Mouse (Mus musculus) kidney, embryonic 15.5 days (tissue): ENCODE measurements at regions not wholly inside any gene's neighbourhood (a gene's known extent, or its start where the extent isn't known, plus 50 kb on each side); places are given as distances from the start of the nearest gene placed in this dataset.

Source experiments
- ATAC-seq: fragments of 200-750 bp; cut with Nextera tagmentation; replicated peaks from 2 replicates; pipeline ENCODE4 v1.8.0; 2017; ENCODE audit warnings: moderate TSS enrichment; ENCODE audit not compliant: low FRiP score
- H3K27ac ChIP-seq: fragments of 300-500 bp; sonication (generic); 2 replicates; pipeline ENCODE4 v1.5.1; 2015; ENCODE audit warnings: mild to moderate bottlenecking, inconsistent platforms
- H3K27me3 ChIP-seq: fragments of 300-500 bp; sonication (generic); 2 replicates; pipeline ENCODE4 v1.6.1; 2015; ENCODE audit warnings: inconsistent platforms
- H3K36me3 ChIP-seq: fragments of 300-500 bp; sonication (generic); 2 replicates; pipeline ENCODE4 v1.6.1; 2015; ENCODE audit warnings: inconsistent platforms
- H3K4me1 ChIP-seq: fragments of 300-500 bp; sonication (generic); 2 replicates; pipeline ENCODE4 v1.6.1; 2015; ENCODE audit warnings: inconsistent platforms
- H3K4me2 ChIP-seq: fragments of 300-500 bp; sonication (generic); 2 replicates; pipeline ENCODE4 v1.6.1; 2015; ENCODE audit warnings: moderate library complexity, mild to moderate bottlenecking, inconsistent platforms
- H3K4me3 ChIP-seq: fragments of 300-500 bp; sonication (generic); replicated peaks from 2 replicates; pipeline ENCODE4 v1.5.1; 2015; ENCODE audit warnings: mild to moderate bottlenecking, inconsistent platforms
- H3K9ac ChIP-seq: fragments of 300-500 bp; sonication (generic); 2 replicates; pipeline ENCODE4 v1.6.1; 2015; ENCODE audit warnings: mild to moderate bottlenecking, inconsistent platforms
- H3K9me3 ChIP-seq: fragments of 300-500 bp; sonication (generic); replicated peaks from 2 replicates; pipeline ENCODE4 v1.6.1; 2016; ENCODE audit warnings: inconsistent platforms
- WGBS: fragments of 180-500 bp; shearing (Covaris S2); methylation state at CpG from one replicate; pipeline ENCODE4 v1.1.7; 2015; ENCODE audit warnings: mixed read lengths; 5-methylcytosine and 5-hydroxymethylcytosine counted together

- whole genome bisulfite sequencing = 52% methylated on average over 3 of the region's 3 CpGs
- no peaks in the 10 kb centered on the region for H3K9me3 ChIP-seq
Measured at GRCm38 (mm10) chr5:81878563-81878962, 858.6 kb downstream of the Adgrl3 start.

GRCm38 (mm10) chr5:81893358-81893757 lies 873.4 kb downstream of the Adgrl3 start:
- Histone ChIP-seq H3K27me3 (no peaks in the 10 kb centered on the region), H3K27ac (no peak overlapping the region), H3K4me1 (no peaks in the 10 kb centered on the region), H3K36me3 (no peaks in the 10 kb centered on the region), H3K9me3 (no peaks in the 10 kb centered on the region), H3K4me2 (no peak overlapping the region), H3K9ac (no peak overlapping the region), H3K4me3 (no peak overlapping the region)
- no peak for ATAC-seq
- 89% methylated on average over 6 of the region's 6 CpGs for WGBS

More at GRCm38 (mm10) chr5:81878563-81878962, 858.6 kb downstream of the Adgrl3 start:
- ATAC-seq = peak; percentile 62
- H3K4me3 ChIP-seq = no peak overlapping the region
- H3K27me3 ChIP-seq = no peaks in the 10 kb centered on the region
- no peak overlapping the region for H3K27ac ChIP-seq
- H3K4me2 ChIP-seq = no peak overlapping the region
- no peaks in the 10 kb centered on the region for H3K36me3 ChIP-seq
- H3K9ac ChIP-seq = no peak overlapping the region
- no peaks in the 10 kb centered on the region for H3K4me1 ChIP-seq

GRCm38 (mm10) chr5:81909368-81909767 lies 889.4 kb downstream of the Adgrl3 start:
- no peaks in the 10 kb centered on the region for H3K36me3 ChIP-seq
- peaks cover 11% of the 10 kb centered on the region; the same call in 1 of the 2 replicates for H3K4me1 ChIP-seq
- 35% methylated on average over 6 of the region's 6 CpGs for WGBS
- H3K4me3 ChIP-seq = no peak overlapping the region
- ATAC-seq = peak; percentile 40; the same call in 1 of the 2 replicates
- H3K9ac ChIP-seq = no peak overlapping the region
- no peak overlapping the region for H3K4me2 ChIP-seq
- H3K27me3 ChIP-seq = no peaks in the 10 kb centered on the region
- H3K27ac ChIP-seq = no peak overlapping the region
- H3K9me3 ChIP-seq = no peaks in the 10 kb centered on the region

DNA sequence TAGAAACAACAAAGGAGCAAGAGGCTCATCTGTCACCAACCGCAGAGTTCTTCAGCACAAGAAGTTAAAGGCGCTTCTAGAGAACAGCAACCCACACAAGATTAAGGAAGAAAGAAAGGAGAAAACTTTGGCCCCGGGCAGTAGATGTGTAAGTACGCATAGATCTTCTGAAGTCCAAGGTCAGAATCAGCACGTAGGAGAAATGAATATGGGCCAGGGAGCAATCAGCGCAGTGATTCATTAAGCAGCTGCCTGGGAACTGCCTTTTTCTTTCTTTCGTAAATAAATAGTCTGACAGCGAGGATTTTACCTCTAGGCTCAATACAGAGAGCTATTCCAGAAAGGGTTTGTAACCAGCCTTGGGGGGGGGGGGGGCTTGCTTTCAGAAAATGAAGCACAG lies 890.0 kb downstream of the Adgrl3 start:
- 29% methylated on average over 8 of the region's 8 CpGs for WGBS
- no peak overlapping the region for H3K4me3 ChIP-seq
- H3K27me3 ChIP-seq = no peaks in the 10 kb centered on the region
- peak overlapping the region; percentile 27 for H3K4me2 ChIP-seq
- ATAC-seq = peak; percentile 62
- no peak overlapping the region for H3K9ac ChIP-seq
- H3K36me3 ChIP-seq = no peaks in the 10 kb centered on the region
- no peaks in the 10 kb centered on the region for H3K9me3 ChIP-seq
- no peak overlapping the region for H3K27ac ChIP-seq
- H3K4me1 ChIP-seq = peaks cover 11% of the 10 kb centered on the region; the same call in 1 of the 2 replicates

DNA sequence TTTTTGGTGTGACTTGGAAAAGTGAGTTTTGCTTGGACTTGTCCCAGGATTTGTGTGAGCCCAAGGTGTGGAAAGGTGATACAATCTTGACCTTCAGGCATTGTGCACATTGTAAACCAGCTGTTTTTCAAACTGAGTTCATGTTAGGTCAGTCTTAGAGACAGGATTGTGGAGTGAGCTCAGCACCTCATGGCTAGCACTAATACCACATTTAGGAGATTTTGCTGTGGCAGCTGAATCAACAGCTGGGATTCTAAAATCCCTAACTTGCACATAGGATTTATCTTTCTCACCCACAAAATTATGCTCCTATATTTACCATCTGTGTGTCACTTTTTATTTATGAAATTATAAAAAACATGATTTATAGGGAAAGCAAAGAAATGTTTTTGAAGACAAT lies 896.7 kb downstream of the Adgrl3 start:
- Histone ChIP-seq H3K27me3 (no peaks in the 10 kb centered on the region), H3K4me2 (no peak overlapping the region)
- ATAC-seq = no peak

DNA sequence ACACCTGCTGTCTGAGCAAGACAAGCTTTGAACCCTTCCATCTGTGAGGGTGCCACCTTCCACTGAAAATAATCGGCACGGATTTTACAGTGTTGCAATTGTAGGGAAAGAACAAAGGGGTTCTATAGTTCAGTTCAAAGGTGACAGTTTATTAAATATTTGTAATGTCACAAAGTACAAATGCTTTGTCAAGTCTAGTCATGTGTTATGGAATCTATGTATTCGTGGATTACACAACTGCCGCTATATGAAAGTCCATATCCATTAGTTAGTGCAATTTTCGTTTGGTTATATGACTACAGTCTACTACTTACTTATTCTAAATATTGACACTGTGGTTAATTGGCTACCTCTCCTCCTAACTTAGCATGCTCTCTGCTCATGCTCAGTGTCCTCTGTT lies 920.9 kb downstream of the Adgrl3 start:
- no peak for ATAC-seq
- no peak overlapping the region for H3K4me3 ChIP-seq
- H3K9me3 ChIP-seq = no peaks in the 10 kb centered on the region
- H3K4me2 ChIP-seq = no peak overlapping the region
- H3K9ac ChIP-seq = no peak overlapping the region
- H3K4me1 ChIP-seq = no peaks in the 10 kb centered on the region
- WGBS = 86% methylated on average over 5 of the region's 5 CpGs
- H3K36me3 ChIP-seq = no peaks in the 10 kb centered on the region
- H3K27ac ChIP-seq = no peak overlapping the region
- no peaks in the 10 kb centered on the region for H3K27me3 ChIP-seq

More for the DNA sequence above, 896.7 kb downstream of the Adgrl3 start:
- Histone ChIP-seq H3K4me3 (no peak overlapping the region), H3K36me3 (no peaks in the 10 kb centered on the region), H3K4me1 (no peaks in the 10 kb centered on the region), H3K27ac (no peak overlapping the region), H3K9me3 (no peaks in the 10 kb centered on the region), H3K9ac (no peak overlapping the region)

DNA sequence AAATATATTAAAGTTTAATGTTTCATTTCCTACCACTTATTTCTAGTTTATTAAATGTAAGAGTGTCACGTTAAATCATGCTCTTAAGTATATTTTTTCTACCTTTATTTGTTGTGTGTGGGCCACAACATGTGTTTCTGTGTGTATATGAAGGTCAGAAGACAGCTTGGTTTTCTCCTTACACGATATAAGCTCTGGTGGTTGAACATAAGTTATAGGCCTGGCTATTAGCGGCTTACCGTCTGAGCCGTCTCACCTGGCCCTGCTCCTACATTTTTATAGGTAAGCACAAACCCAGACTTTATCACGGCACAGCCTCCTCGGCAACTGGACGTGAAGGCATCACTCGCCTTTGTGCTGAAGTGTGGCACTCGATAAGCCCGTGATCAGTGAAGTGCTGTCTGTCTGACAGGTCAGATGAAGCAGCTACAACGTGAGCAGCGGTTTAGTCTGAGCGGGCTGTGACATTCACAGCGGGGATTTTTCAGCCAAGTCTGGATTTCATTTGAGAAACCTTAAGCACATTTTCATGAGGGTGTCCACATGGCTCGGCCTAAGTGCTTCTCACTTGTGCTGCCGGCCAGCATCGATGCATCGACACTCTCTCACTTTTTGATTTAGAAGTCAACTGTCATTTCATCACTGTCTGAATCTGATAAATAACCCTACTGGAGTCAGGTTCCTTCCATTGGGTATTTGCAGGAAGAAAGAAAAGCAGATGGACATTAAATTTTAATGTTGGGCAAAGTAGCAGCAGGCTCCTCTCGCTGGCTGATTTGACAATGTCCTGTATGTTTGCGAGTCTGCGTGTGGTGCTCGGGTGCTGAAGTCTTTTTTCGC lies 950.0 kb downstream of the Adgrl3 start:
- no peak overlapping the region for H3K4me3 ChIP-seq
- no peak overlapping the region for H3K27ac ChIP-seq
- ATAC-seq = no peak
- H3K4me1 ChIP-seq = no peaks in the 10 kb centered on the region
- H3K27me3 ChIP-seq = no peaks in the 10 kb centered on the region
- H3K36me3 ChIP-seq = no peaks in the 10 kb centered on the region
- H3K4me2 ChIP-seq = no peak overlapping the region
- no peak overlapping the region for H3K9ac ChIP-seq
- WGBS = 82% methylated on average over 24 of the region's 24 CpGs
- H3K9me3 ChIP-seq = no peaks in the 10 kb centered on the region

DNA sequence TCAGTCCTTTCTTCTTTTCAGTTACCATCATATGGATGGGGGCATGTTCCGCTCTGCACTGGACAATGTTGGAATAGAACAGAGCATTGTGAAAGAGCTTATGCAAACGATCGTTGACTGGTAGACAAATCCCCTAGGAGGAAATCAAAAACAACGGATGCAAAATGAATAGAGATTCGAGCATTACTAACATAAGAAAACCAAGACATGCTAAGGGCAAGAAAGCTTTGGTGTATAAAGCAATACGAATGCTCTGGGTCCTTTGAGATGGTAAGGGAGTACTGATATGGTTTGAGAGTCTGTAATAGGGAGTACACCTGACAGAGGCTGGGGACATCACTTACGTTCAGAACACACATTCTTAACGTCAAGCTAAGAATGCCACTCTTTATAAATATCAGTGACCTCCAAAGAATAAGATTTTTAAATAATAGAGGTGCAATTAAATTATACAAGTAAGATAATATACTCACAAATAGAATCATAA lies 950.6 kb downstream of the Adgrl3 start:
- no peak overlapping the region for H3K9ac ChIP-seq
- H3K4me2 ChIP-seq = no peak overlapping the region
- no peak overlapping the region for H3K4me3 ChIP-seq
- H3K4me1 ChIP-seq = no peaks in the 10 kb centered on the region
- ATAC-seq = no peak
- H3K9me3 ChIP-seq = no peaks in the 10 kb centered on the region
- no peaks in the 10 kb centered on the region for H3K36me3 ChIP-seq
- H3K27ac ChIP-seq = no peak overlapping the region
- WGBS = 90% methylated on average over 8 of the region's 8 CpGs
- no peaks in the 10 kb centered on the region for H3K27me3 ChIP-seq

DNA sequence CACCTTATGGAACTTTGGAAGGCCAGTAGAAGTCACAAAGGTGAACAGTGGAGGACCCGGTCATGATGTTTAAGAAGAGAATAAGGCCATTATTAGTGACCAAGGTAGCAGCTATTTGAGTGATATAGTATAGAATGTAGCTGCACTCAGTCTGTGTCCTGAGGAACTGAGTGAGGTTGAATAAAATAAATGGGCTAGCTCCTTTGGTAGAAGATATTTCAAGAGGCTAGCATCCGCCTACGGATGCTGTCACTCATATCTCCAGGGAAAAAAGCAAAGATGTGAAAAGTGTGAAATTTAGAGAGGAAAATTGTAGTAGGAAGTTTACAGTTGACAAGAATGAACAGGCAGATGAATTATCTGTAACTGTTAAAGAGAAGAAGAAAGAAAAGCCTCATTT lies 956.6 kb downstream of the Adgrl3 start:
- H3K9ac ChIP-seq = no peak overlapping the region
- H3K36me3 ChIP-seq = no peaks in the 10 kb centered on the region
- H3K4me3 ChIP-seq = no peak overlapping the region
- H3K4me2 ChIP-seq = no peak overlapping the region
- no peaks in the 10 kb centered on the region for H3K27me3 ChIP-seq
- H3K9me3 ChIP-seq = no peaks in the 10 kb centered on the region
- ATAC-seq = no peak
- 98% methylated on average over 3 of the region's 3 CpGs for WGBS
- no peaks in the 10 kb centered on the region for H3K4me1 ChIP-seq
- no peak overlapping the region for H3K27ac ChIP-seq

GRCm38 (mm10) chr5:81983351-81983750 lies 963.4 kb downstream of the Adgrl3 start:
- Histone ChIP-seq H3K27ac (no peak overlapping the region), H3K36me3 (no peaks in the 10 kb centered on the region), H3K27me3 (no peaks in the 10 kb centered on the region), H3K4me2 (no peak overlapping the region), H3K9me3 (no peaks in the 10 kb centered on the region), H3K4me1 (no peaks in the 10 kb centered on the region), H3K9ac (no peak overlapping the region), H3K4me3 (no peak overlapping the region)
- 69% methylated on average over 4 of the region's 4 CpGs for WGBS
- ATAC-seq = no peak

- no peaks in the 10 kb centered on the region for H3K36me3 ChIP-seq
- H3K27me3 ChIP-seq = no peaks in the 10 kb centered on the region
- no peaks in the 10 kb centered on the region for H3K4me1 ChIP-seq
- H3K4me2 ChIP-seq = no peak overlapping the region
- no peak overlapping the region for H3K4me3 ChIP-seq
- 56% methylated on average over 6 of the region's 6 CpGs for WGBS
- H3K27ac ChIP-seq = no peak overlapping the region
- H3K9me3 ChIP-seq = no peaks in the 10 kb centered on the region
- peak; percentile 49; the same call in 1 of the 2 replicates for ATAC-seq
- no peak overlapping the region for H3K9ac ChIP-seq
Measured at GRCm38 (mm10) chr5:81988069-81988468, 968.1 kb downstream of the Adgrl3 start.

DNA sequence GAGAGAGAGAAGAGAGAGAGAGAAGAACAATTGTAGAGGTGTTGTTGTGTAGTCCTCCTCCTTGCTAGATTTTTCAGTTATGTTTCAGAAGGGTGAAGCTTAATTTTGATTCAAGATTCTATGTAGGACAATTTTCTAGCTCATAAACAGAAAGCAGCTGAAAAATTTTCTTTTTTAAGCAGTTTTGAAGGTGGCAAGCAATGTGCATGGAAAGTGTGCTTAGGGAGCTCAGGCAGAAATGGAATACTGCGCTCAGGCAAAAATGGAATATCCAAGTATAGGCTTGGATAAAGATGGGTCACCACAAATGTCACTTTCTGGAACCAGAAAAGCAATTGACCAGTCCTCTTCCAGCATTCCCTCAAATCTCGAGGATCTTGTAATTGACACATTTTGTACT lies 988.0 kb downstream of the Adgrl3 start:
- Histone ChIP-seq H3K4me3 (no peak overlapping the region), H3K9me3 (no peaks in the 10 kb centered on the region), H3K4me1 (no peaks in the 10 kb centered on the region), H3K4me2 (no peak overlapping the region), H3K27ac (no peak overlapping the region), H3K36me3 (no peaks in the 10 kb centered on the region), H3K27me3 (no peaks in the 10 kb centered on the region), H3K9ac (no peak overlapping the region)
- ATAC-seq = no peak
- 84% methylated on average over 2 of the region's 2 CpGs for WGBS
